Mouse (Mus musculus): ENCODE measurements at regions not wholly inside any gene's neighbourhood (a gene's known extent, or its start where the extent isn't known, plus 50 kb on each side); places are given as distances from the start of the nearest gene placed in this dataset.

- Histone ChIP-seq H3K4me3 (ENCODE audit: control insufficient read depth, low read depth, low read length) (no peak overlapping the region), H3K36me3 (ENCODE audit: control insufficient read depth, insufficient read depth, low read length) (no peaks in the 10 kb centered on the region), H3K4me1 (ENCODE audit: control insufficient read depth, insufficient read depth, low read length) (no peaks in the 10 kb centered on the region), H3K27ac (ENCODE audit: control insufficient read depth, insufficient read depth, low read depth, low read length) (no peak overlapping the region), H3K27me3 (ENCODE audit: control insufficient read depth, insufficient read depth, low read length) (no peaks in the 10 kb centered on the region)
- TF ChIP-seq POLR2A (IDR thresholded peaks at IDR 0.05; ENCODE audit: control insufficient read depth, low read depth, low read length) (no peak), CTCF (IDR thresholded peaks at IDR 0.05; ENCODE audit: control insufficient read depth, insufficient read depth, insufficient replicate concordance, low read depth, low read length) (no peak)
Measured at GRCm38 (mm10) chr6:50984157-50984905, 330.1 kb upstream of the Npvf start.

DNA sequence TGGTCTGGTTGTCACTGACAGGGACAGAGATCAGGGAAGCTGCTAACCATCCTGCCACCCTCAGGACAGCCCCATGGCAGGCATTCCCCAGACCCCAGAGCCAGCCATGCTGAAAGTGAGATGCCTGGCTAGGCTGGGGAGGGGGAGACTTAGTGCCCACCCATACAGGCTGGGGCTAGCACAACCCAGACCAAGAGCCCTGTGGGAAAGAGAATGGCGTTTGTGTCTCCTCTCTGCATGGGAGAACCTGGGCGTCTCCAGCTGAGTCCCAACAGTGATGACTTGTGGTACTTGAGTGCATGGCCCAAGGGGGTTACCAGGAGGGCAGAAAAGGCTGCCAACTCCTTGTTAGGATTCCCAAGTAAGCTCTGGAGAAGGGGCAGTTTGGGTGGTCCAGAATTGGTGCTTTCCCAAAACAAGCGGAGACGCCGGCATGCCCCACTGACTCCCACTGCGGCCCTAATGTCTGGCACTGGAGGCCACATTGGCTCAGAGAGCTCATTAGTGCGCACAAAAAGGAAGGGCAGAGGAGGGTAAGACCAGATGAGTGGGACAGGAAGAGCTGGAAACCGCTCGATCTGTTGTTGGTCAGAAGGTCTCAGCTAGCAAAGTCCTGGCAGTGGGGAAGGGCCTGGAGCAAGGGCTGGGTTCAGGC, 332.2 kb upstream of the Npvf start:
- H3K4me3 ChIP-seq (ENCODE audit: control insufficient read depth, low read depth, low read length): no peak overlapping the region
- no peaks in the 10 kb centered on the region for H3K4me1 ChIP-seq (ENCODE audit: control insufficient read depth, insufficient read depth, low read length)
- no peaks in the 10 kb centered on the region for H3K27me3 ChIP-seq (ENCODE audit: control insufficient read depth, insufficient read depth, low read length)
- H3K27ac ChIP-seq (ENCODE audit: control insufficient read depth, insufficient read depth, low read depth, low read length): no peak overlapping the region
- no peak for TF ChIP-seq POLR2A (IDR thresholded peaks at IDR 0.05; ENCODE audit: control insufficient read depth, low read depth, low read length)
- TF ChIP-seq CTCF (IDR thresholded peaks at IDR 0.05; ENCODE audit: control insufficient read depth, insufficient read depth, insufficient replicate concordance, low read depth, low read length): no peak
- no peaks in the 10 kb centered on the region for H3K36me3 ChIP-seq (ENCODE audit: control insufficient read depth, insufficient read depth, low read length)

DNA sequence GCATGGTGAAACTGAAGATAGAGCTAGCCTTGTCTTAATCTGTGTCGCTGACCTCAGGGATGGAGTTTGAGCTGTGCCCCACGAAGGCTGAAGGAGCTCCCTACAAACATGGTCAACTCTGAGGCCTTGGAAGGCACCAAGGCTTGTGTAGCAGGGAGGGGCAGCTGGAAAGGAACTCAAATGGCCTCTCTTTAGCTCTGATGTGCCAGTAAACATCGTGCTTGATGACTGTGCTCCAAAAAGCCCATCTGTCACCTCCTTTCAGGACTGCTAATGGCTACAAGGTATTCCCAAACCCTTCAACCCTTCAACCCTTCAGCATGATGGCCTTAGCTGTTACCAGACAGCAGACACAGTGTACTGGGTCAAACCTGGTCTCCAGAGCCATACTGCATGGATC, 334.3 kb upstream of the Npvf start:
- Histone ChIP-seq H3K4me3 (ENCODE audit: control insufficient read depth, low read depth, low read length) (no peak overlapping the region; the same call in 1 of the 2 replicates), H3K4me1 (ENCODE audit: control insufficient read depth, insufficient read depth, low read length) (no peaks in the 10 kb centered on the region), H3K27ac (ENCODE audit: control insufficient read depth, insufficient read depth, low read depth, low read length) (no peak overlapping the region), H3K27me3 (ENCODE audit: control insufficient read depth, insufficient read depth, low read length) (no peaks in the 10 kb centered on the region), H3K36me3 (ENCODE audit: control insufficient read depth, insufficient read depth, low read length) (no peaks in the 10 kb centered on the region)
- TF ChIP-seq CTCF (IDR thresholded peaks at IDR 0.05; ENCODE audit: control insufficient read depth, insufficient read depth, insufficient replicate concordance, low read depth, low read length) (no peak), POLR2A (IDR thresholded peaks at IDR 0.05; ENCODE audit: control insufficient read depth, low read depth, low read length) (no peak)

DNA sequence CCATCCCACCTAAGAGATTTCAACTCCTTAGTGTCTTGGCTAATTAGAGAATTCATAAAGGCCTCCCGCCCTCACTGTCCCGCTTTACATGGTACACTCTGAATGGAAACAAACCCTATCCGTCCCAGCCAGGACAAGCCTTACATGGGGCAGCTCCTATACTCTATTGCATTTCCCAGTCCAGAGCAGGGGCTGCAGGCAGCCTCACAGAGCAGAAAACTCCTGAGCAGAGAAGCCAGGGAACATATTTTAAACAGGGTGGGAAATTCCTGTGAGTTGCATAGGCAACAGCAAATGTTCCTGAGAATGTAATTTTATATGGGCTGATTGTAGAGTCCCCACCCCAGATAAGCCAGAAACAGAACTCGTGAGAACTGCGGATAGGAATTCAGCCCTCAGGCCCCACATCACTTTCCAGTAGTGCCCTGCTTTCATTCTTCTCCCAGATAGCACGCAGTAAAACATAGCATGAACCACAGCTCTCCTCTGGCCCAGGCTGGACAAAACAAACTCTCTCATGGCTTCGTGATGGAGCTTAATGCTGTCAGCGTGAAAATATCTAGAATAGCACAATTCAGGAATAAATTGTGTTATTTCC, 337.4 kb upstream of the Npvf start:
- H3K36me3 ChIP-seq (ENCODE audit: control insufficient read depth, insufficient read depth, low read length): no peaks in the 10 kb centered on the region
- TF ChIP-seq POLR2A (IDR thresholded peaks at IDR 0.05; ENCODE audit: control insufficient read depth, low read depth, low read length): no peak
- no peaks in the 10 kb centered on the region for H3K27me3 ChIP-seq (ENCODE audit: control insufficient read depth, insufficient read depth, low read length)
- H3K4me3 ChIP-seq (ENCODE audit: control insufficient read depth, low read depth, low read length): no peak overlapping the region
- no peak overlapping the region for H3K27ac ChIP-seq (ENCODE audit: control insufficient read depth, insufficient read depth, low read depth, low read length)
- peaks cover 2% of the 10 kb centered on the region for H3K4me1 ChIP-seq (ENCODE audit: control insufficient read depth, insufficient read depth, low read length)

GRCm38 (mm10) chr6:50993952-50994351, 339.7 kb upstream of the Npvf start:
- no peaks in the 10 kb centered on the region for H3K27me3 ChIP-seq (ENCODE audit: control insufficient read depth, insufficient read depth, low read length)
- H3K4me1 ChIP-seq (ENCODE audit: control insufficient read depth, insufficient read depth, low read length): peaks cover 2% of the 10 kb centered on the region
- TF ChIP-seq CTCF (IDR thresholded peaks at IDR 0.05; ENCODE audit: control insufficient read depth, insufficient read depth, insufficient replicate concordance, low read depth, low read length) (no peak), POLR2A (IDR thresholded peaks at IDR 0.05; ENCODE audit: control insufficient read depth, low read depth, low read length) (no peak)
- no peak overlapping the region for H3K4me3 ChIP-seq (ENCODE audit: control insufficient read depth, low read depth, low read length)
- no peak overlapping the region for H3K27ac ChIP-seq (ENCODE audit: control insufficient read depth, insufficient read depth, low read depth, low read length)
- no peaks in the 10 kb centered on the region for H3K36me3 ChIP-seq (ENCODE audit: control insufficient read depth, insufficient read depth, low read length)

- Histone ChIP-seq H3K27ac (ENCODE audit: control insufficient read depth, insufficient read depth, low read depth, low read length) (no peak overlapping the region), H3K4me3 (ENCODE audit: control insufficient read depth, low read depth, low read length) (no peak overlapping the region), H3K27me3 (ENCODE audit: control insufficient read depth, insufficient read depth, low read length) (no peaks in the 10 kb centered on the region), H3K36me3 (ENCODE audit: control insufficient read depth, insufficient read depth, low read length) (no peaks in the 10 kb centered on the region), H3K4me1 (ENCODE audit: control insufficient read depth, insufficient read depth, low read length) (no peaks in the 10 kb centered on the region)
- TF ChIP-seq CTCF (IDR thresholded peaks at IDR 0.05; ENCODE audit: control insufficient read depth, insufficient read depth, insufficient replicate concordance, low read depth, low read length) (no peak), POLR2A (IDR thresholded peaks at IDR 0.05; ENCODE audit: control insufficient read depth, low read depth, low read length) (no peak)
Measured at GRCm38 (mm10) chr6:51002713-51003112, 348.5 kb upstream of the Npvf start.

DNA sequence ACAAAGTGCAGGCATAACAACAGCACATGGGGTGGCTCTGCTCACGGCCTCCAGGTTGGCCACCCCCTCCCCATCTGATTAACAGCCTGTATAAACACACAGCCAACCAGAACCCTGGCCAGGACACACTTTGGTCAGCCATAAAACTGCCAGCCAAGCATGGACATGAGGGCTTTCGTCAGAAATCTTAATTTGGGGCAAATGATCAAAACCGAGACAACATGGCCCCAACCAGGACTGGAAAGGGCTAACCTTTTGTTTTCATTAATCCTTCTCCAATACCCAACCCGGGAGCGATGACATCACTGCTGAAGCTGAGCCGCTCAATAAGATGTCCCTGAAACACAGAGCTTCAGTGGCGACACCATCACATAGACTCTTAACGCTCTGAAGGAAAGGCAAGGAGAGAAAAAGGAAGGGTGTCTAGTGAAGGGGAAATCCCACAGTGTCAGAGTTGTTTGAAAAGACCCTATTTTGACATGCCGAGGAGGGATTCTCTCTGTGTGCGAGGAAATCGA, 351.9 kb upstream of the Npvf start:
- Histone ChIP-seq H3K27ac (ENCODE audit: control insufficient read depth, insufficient read depth, low read depth, low read length) (no peak overlapping the region), H3K4me3 (ENCODE audit: control insufficient read depth, low read depth, low read length) (no peak overlapping the region)

More for the DNA sequence above, 351.9 kb upstream of the Npvf start:
- TF ChIP-seq POLR2A (IDR thresholded peaks at IDR 0.05; ENCODE audit: control insufficient read depth, low read depth, low read length) (no peak), CTCF (IDR thresholded peaks at IDR 0.05; ENCODE audit: control insufficient read depth, insufficient read depth, insufficient replicate concordance, low read depth, low read length) (no peak)
- Histone ChIP-seq H3K27me3 (ENCODE audit: control insufficient read depth, insufficient read depth, low read length) (no peaks in the 10 kb centered on the region), H3K4me1 (ENCODE audit: control insufficient read depth, insufficient read depth, low read length) (no peaks in the 10 kb centered on the region), H3K36me3 (ENCODE audit: control insufficient read depth, insufficient read depth, low read length) (no peaks in the 10 kb centered on the region)
